Mouse (Mus musculus): ENCODE results near the gene Egfem1.

GRCm38 (mm10) chr3:29036146-29036545, 45.7 kb upstream of the Egfem1 start:
- TF ChIP-seq CTCF (IDR thresholded peaks at IDR 0.05; ENCODE audit: extremely low read depth, insufficient read depth, low read length): peak; percentile 56; the same call in 1 of the 2 replicates
- no peak for TF ChIP-seq POLR2A (IDR thresholded peaks at IDR 0.05; ENCODE audit: extremely low read depth, insufficient read depth, low read length)

Data from cortical plate, adult 2 months (tissue).